Mouse (Mus musculus) midbrain, embryonic 12.5 days (tissue): ENCODE results near the gene Ikzf5. TPM values are rescaled to one million over a fixed set of nuclear protein-coding genes. Genes with fewer than 3 reads are reported as not detected.

ENCODE experiments used
- polyA plus RNA-seq: library from polyadenylated mRNA; unstranded; fragments of >200 nt; fragmentation: Nextera tagmentation; extraction: Ambion mirVana; gene quantifications from 2 replicates; pipeline ENCODE4 v1.2.1, GENCODE M21; 2016

Gene Ikzf5
- polyA plus RNA-seq, 1 experiment from 2014 or later: 23.6 TPM

Other genes with a start within 250 kb of the Ikzf5 start
- not detected in 2 replicates for gene 5430419D17Rik, start 236.1 kb downstream of the Ikzf5 start, polyA plus RNA-seq
- not detected in 2 replicates for gene Cuzd1, start 88.2 kb downstream of the Ikzf5 start, polyA plus RNA-seq
- not detected in 2 replicates for gene Fam24b, start 81.0 kb downstream of the Ikzf5 start, polyA plus RNA-seq
- gene Fam24a, start 76.7 kb downstream of the Ikzf5 start, polyA plus RNA-seq: not detected in 2 replicates
- gene 2310057M21Rik, start 47.8 kb downstream of the Ikzf5 start, polyA plus RNA-seq: 19.2 and 19.6 TPM in 2 replicates
- gene Pstk, start 39.4 kb downstream of the Ikzf5 start, polyA plus RNA-seq: 57.0 and 57.7 TPM in 2 replicates
- 90.7 and 98.2 TPM in 2 replicates for gene Acadsb, start 80 bp upstream of the Ikzf5 start, polyA plus RNA-seq
- gene Hmx3, start 132.3 kb upstream of the Ikzf5 start, polyA plus RNA-seq: 0.11 and 0.16 TPM in 2 replicates
- 0.34 and 0.56 TPM in 2 replicates for gene Hmx2, start 138.3 kb upstream of the Ikzf5 start, polyA plus RNA-seq
- gene Bub3, start 149.7 kb upstream of the Ikzf5 start, polyA plus RNA-seq: 229 and 246 TPM in 2 replicates